Mouse (Mus musculus) lung, embryonic 16.5 days (tissue): ENCODE measurements around the gene Narf. TPM values are rescaled to one million over a fixed set of nuclear protein-coding genes. Genes with fewer than 3 reads are reported as not detected.
A peak's percentile ranks its signal among the peaks of the same experiment; 100 is the strongest.

ENCODE experiments used
- ATAC-seq: fragments of 200-750 bp; cut with Nextera tagmentation; 2 replicates; pipeline ENCODE4 v1.8.0; 2017; ENCODE audit warnings: low read depth, mild to moderate bottlenecking, moderate library complexity
- H3K27ac ChIP-seq: fragments of 300-500 bp; sonication (generic); 2 replicates; pipeline ENCODE4 v1.5.1; 2014; ENCODE audit warnings: mild to moderate bottlenecking, control low read depth, low read length
- H3K27me3 ChIP-seq: fragments of 300-500 bp; sonication (generic); 2 replicates; pipeline ENCODE4 v1.6.1; 2014; ENCODE audit warnings: low read depth, low read length, mixed read lengths; ENCODE audit not compliant: control insufficient read depth, insufficient read depth
- H3K36me3 ChIP-seq: fragments of 300-500 bp; sonication (generic); 2 replicates; pipeline ENCODE4 v1.6.1; 2014; ENCODE audit warnings: low read length; ENCODE audit not compliant: control insufficient read depth, insufficient read depth
- H3K4me1 ChIP-seq: fragments of 300-500 bp; sonication (generic); replicated peaks from 2 replicates; pipeline ENCODE4 v1.6.1; 2014; ENCODE audit warnings: low read length, mixed read lengths; ENCODE audit not compliant: control insufficient read depth, insufficient read depth
- H3K4me2 ChIP-seq: fragments of 300-500 bp; sonication (generic); 2 replicates; pipeline ENCODE4 v1.6.1; 2014; ENCODE audit warnings: low read depth, low read length, control low read depth
- H3K4me3 ChIP-seq: fragments of 300-500 bp; sonication (generic); 2 replicates; pipeline ENCODE4 v1.5.1; 2014; ENCODE audit warnings: mild to moderate bottlenecking, low read length, control low read depth
- H3K9ac ChIP-seq: fragments of 300-500 bp; sonication (generic); 2 replicates; pipeline ENCODE4 v1.6.1; 2014; ENCODE audit warnings: low read length, control low read depth
- H3K9me3 ChIP-seq: fragments of 300-500 bp; sonication (generic); 2 replicates; pipeline ENCODE4 v1.6.1; 2016; ENCODE audit warnings: low read length; ENCODE audit not compliant: control insufficient read depth
- WGBS: fragments of 180-500 bp; shearing (Covaris S2); extraction: QIAGEN DNeasy Blood & Tissue Kit; methylation state at CpG from one replicate; pipeline ENCODE4 v1.1.7; 2014; 5-methylcytosine and 5-hydroxymethylcytosine counted together
- polyA plus RNA-seq: library from polyadenylated mRNA; unstranded; fragments of >200 nt; fragmentation: Nextera tagmentation; extraction: Ambion mirVana; gene quantifications from 2 replicates; pipeline ENCODE4 v1.2.1, GENCODE M21; 2015

Narf gene
- polyA plus RNA-seq, 1 experiment from 2014 or later: 53.6 TPM

GRCm38 (mm10) chr11:121231628-121232291 is 5.3 kb upstream of the Narf start:
- no peak for ATAC-seq
- H3K36me3 ChIP-seq: no peaks in the 10 kb centered on the region
- no peak overlapping the region for H3K9ac ChIP-seq
- no peak overlapping the region for H3K27ac ChIP-seq
- peaks cover 20% of the 10 kb centered on the region for H3K4me1 ChIP-seq
- no peak overlapping the region for H3K4me2 ChIP-seq
- no peak overlapping the region for H3K4me3 ChIP-seq
- no peaks in the 10 kb centered on the region for H3K27me3 ChIP-seq
- 46% methylated on average over 4 of the region's 4 CpGs for WGBS
- H3K9me3 ChIP-seq: no peaks in the 10 kb centered on the region

GRCm38 (mm10) chr11:121232706-121233105 is 4.3 kb upstream of the Narf start:
- no peaks in the 10 kb centered on the region for H3K36me3 ChIP-seq
- H3K4me2 ChIP-seq: no peak overlapping the region
- H3K4me3 ChIP-seq: no peak overlapping the region
- peaks cover 18% of the 10 kb centered on the region for H3K4me1 ChIP-seq
- no peak for ATAC-seq
- no peak overlapping the region for H3K9ac ChIP-seq
- WGBS: 29% methylated on average over 4 of the region's 4 CpGs
- no peaks in the 10 kb centered on the region for H3K9me3 ChIP-seq
- no peaks in the 10 kb centered on the region for H3K27me3 ChIP-seq
- no peak overlapping the region for H3K27ac ChIP-seq

GRCm38 (mm10) chr11:121235475-121236238 is 1.4 kb upstream of the Narf start:
- Histone ChIP-seq H3K4me1 (peaks cover 15% of the 10 kb centered on the region), H3K9me3 (no peaks in the 10 kb centered on the region), H3K4me3 (no peak overlapping the region; the same call in 1 of the 2 replicates), H3K36me3 (peaks cover 8% of the 10 kb centered on the region; the same call in 1 of the 2 replicates), H3K4me2 (peak overlapping the region; percentile 66), H3K27me3 (no peaks in the 10 kb centered on the region), H3K27ac (peak overlapping the region; percentile 100), H3K9ac (no peak overlapping the region)
- WGBS: 26% methylated on average over 9 of the region's 9 CpGs
- no peak for ATAC-seq

GRCm38 (mm10) chr11:121237345-121238128 is 484 bp downstream of the Narf start:
- no peaks in the 10 kb centered on the region for H3K9me3 ChIP-seq
- H3K4me1 ChIP-seq: peaks cover 15% of the 10 kb centered on the region

GRCm38 (mm10) chr11:121239669-121240068 is 2.6 kb downstream of the Narf start:
- Histone ChIP-seq H3K27me3 (no peaks in the 10 kb centered on the region), H3K9ac (no peak overlapping the region), H3K27ac (no peak overlapping the region), H3K4me3 (no peak overlapping the region), H3K9me3 (no peaks in the 10 kb centered on the region), H3K4me2 (no peak overlapping the region), H3K4me1 (peaks cover 15% of the 10 kb centered on the region), H3K36me3 (peaks cover 20% of the 10 kb centered on the region)
- whole genome bisulfite sequencing: 85% methylated on average over 2 of the region's 2 CpGs
- ATAC-seq: no peak

More at GRCm38 (mm10) chr11:121237345-121238128, 484 bp downstream of the Narf start:
- 2% methylated on average over 28 of the region's 28 CpGs for WGBS
- Histone ChIP-seq H3K27ac (peak overlapping the region; percentile 96), H3K27me3 (no peaks in the 10 kb centered on the region), H3K36me3 (peaks cover 13% of the 10 kb centered on the region), H3K4me2 (peak overlapping the region; percentile 67), H3K4me3 (peak overlapping the region; percentile 89), H3K9ac (peak overlapping the region; percentile 90)
- no peak for ATAC-seq

GRCm38 (mm10) chr11:121250196-121250595 is 13.1 kb downstream of the Narf start:
- H3K4me3 ChIP-seq: no peak overlapping the region
- no peak overlapping the region for H3K27ac ChIP-seq
- H3K9me3 ChIP-seq: no peaks in the 10 kb centered on the region
- no peaks in the 10 kb centered on the region for H3K27me3 ChIP-seq
- H3K36me3 ChIP-seq: peaks cover 76% of the 10 kb centered on the region
- no peak overlapping the region for H3K4me2 ChIP-seq
- WGBS: 85% methylated on average over 8 of the region's 8 CpGs
- no peaks in the 10 kb centered on the region for H3K4me1 ChIP-seq
- no peak for ATAC-seq
- no peak overlapping the region for H3K9ac ChIP-seq

GRCm38 (mm10) chr11:121259160-121260100 is 22.4 kb downstream of the Narf start, which contains the start of gene Foxk2:
Foxk2 (plus strand) TSS chr11:121259990.
- peak within 1 kb of the TSS; percentile 94 for H3K4me3 ChIP-seq
- no peaks in the 10 kb centered on the region for H3K9me3 ChIP-seq
- H3K27me3 ChIP-seq: no peaks in the 10 kb centered on the region
- peak within 1 kb of the TSS; percentile 93 for H3K4me2 ChIP-seq
- H3K9ac ChIP-seq: peak within 1 kb of the TSS; percentile 96
- peaks cover 10% of the 10 kb centered on the region for H3K4me1 ChIP-seq
- H3K36me3 ChIP-seq: peaks cover 12% of the 10 kb centered on the region
- under 1% methylated on average over 61 of the region's 91 CpGs for WGBS
- H3K27ac ChIP-seq: peak within 1 kb of the TSS; percentile 86
- ATAC-seq: peak; percentile 99

- ATAC-seq: peak; percentile 29
- Histone ChIP-seq H3K9ac (peak overlapping the region; percentile 96), H3K27ac (peak overlapping the region; percentile 55), H3K36me3 (peaks cover 8% of the 10 kb centered on the region), H3K27me3 (no peaks in the 10 kb centered on the region), H3K4me3 (peak overlapping the region; percentile 94), H3K4me1 (peaks cover 10% of the 10 kb centered on the region), H3K4me2 (peak overlapping the region; percentile 93), H3K9me3 (no peaks in the 10 kb centered on the region)
- WGBS: 0% methylated on average over 59 of the region's 60 CpGs
These were observed 23.3 kb downstream of the Narf start for GRCm38 (mm10) chr11:121260211-121260906.
